9 mouse cellular contexts compared by ENCODE assay signal in the genomic region with DNA sequence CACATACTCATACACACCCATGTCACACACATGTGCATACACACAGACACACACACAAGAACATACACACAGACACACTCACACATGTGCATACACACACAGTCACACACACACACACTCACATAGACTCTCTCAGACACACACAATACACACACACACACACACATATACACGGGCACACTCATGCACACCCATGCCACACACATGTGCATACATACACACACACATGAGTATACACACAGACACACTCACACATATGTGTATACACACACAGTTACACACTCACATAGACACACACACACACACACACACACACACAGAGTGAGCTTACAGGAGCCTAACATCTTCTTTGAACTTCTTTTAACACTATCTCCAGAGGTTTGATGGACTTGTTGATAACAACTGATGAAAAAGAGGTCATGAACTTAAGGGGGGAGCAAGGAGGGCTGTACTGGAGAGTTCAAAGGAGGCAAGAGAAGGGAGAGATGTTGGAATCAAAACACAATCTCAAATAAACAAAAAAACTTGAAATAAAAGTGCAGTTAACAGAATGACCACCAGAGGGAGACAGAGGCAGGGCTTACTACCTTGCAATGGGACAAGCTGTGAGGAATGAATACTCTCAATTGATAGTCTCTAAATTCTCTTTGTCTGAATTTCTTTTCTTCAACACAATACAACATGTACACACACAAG. TPM values are rescaled to one million over a fixed set of nuclear protein-coding genes. Genes with fewer than 3 reads are reported as not detected.
A peak's percentile ranks its signal among the peaks of the same experiment; 100 is the strongest.
DNase-seq lines count a peak whose midpoint lies in the region; ATAC-seq lines count a peak whose summit lies in the region.
"Had no signal": no experiment of that assay in that cellular context is flagged by ENCODE, and none has a peak within 500 bp of the region (broad histone marks: within the 10 kb centered on the region; RNA-seq: fewer than 3 reads in every experiment).

No protein-coding gene starts in this region.

- no peak overlapping the region for H3K4me2 ChIP-seq in liver, embryonic 13.5 days

- H3K4me3 ChIP-seq in liver, embryonic 13.5 days (replicated peaks), result no peak overlapping the region

- peak; percentile 17 to 33 for DNase-seq in cerebellum, adult 18-20 months
- no peak for DNase-seq in cerebellum, adult 11-12 months
- peak; percentile 39 for DNase-seq in ovary, postnatal 14 days (ENCODE audit: low spot score)
- no peak for DNase-seq in ovary, adult 18-20 months (ENCODE audit: low spot score)
- no peak for DNase-seq in liver, embryonic 13.5 days
- DNase-seq in retina, postnatal 1 day, result peak; percentile 71
- DNase-seq in urinary bladder, postnatal 14 days (ENCODE audit: low spot score), result no peak

- ATAC-seq in erythroid progenitor cell, adult 5-6 weeks (replicated peaks; ENCODE audit: low FRiP score, poor library complexity, severe bottlenecking), result peak; percentile 47; the same call in 1 of the 2 replicates
- ATAC-seq in liver, embryonic 13.5 days (ENCODE audit: low read depth), result 0 out of 2 replicates have a peak, but pooled peaks have one; percentile 39

- no peak overlapping the region for H3K9ac ChIP-seq in liver, embryonic 13.5 days

- WGBS in liver, embryonic 13.5 days (ENCODE audit: insufficient replicate concordance), result 79% methylated on average over 1 of the region's 1 CpGs

- H3K27ac ChIP-seq in liver, embryonic 13.5 days, result no peak overlapping the region

- no peaks in the 10 kb centered on the region for H3K4me1 ChIP-seq in liver, embryonic 13.5 days (replicated peaks)

- H3K36me3 ChIP-seq in liver, embryonic 13.5 days, result no peaks in the 10 kb centered on the region

- H3K9me3 ChIP-seq in liver, embryonic 13.5 days (replicated peaks), result no peaks in the 10 kb centered on the region

- H3K27me3 ChIP-seq in liver, embryonic 13.5 days, result no peaks in the 10 kb centered on the region

RNA-seq across cellular contexts. Expression of a gene that starts 14.1 kb away (rescaled TPM):
- 1.4 TPM in 1 of 2 replicates, not detected in the other for total RNA-seq in erythroid progenitor cell, adult 5-6 weeks (2015; ENCODE audit: low replicate concordance)
- total RNA-seq in erythroid progenitor cell, adult 5-6 weeks (2017; ENCODE audit: low replicate concordance), result 0.13 TPM in 1 of 2 replicates, not detected in the other
- polyA plus RNA-seq in liver, embryonic 13.5 days (2015; fragmentation: Nextera tagmentation; extraction: Ambion mirVana), result 0.21 and 0.24 TPM in 2 replicates
- total RNA-seq: hematopoietic stem cell, adult 5-6 weeks had no signal

RNA-seq across cellular contexts. Expression of a gene that starts 14.8 kb away (rescaled TPM):
- total RNA-seq in erythroid progenitor cell, adult 5-6 weeks (2015; ENCODE audit: low replicate concordance), result 16.3 and 18.0 TPM in 2 replicates
- total RNA-seq in erythroid progenitor cell, adult 5-6 weeks (2017; ENCODE audit: low replicate concordance), result 8.3 and 38.5 TPM in 2 replicates
- 52.6 and 64.9 TPM in 2 replicates for polyA plus RNA-seq in liver, embryonic 13.5 days (2015; fragmentation: Nextera tagmentation; extraction: Ambion mirVana)

RNA-seq across cellular contexts. Expression of a gene that starts 46.4 kb away (rescaled TPM):
- 174 and 210 TPM in 2 replicates for total RNA-seq in erythroid progenitor cell, adult 5-6 weeks (2015; ENCODE audit: low replicate concordance)
- total RNA-seq in erythroid progenitor cell, adult 5-6 weeks (2017; ENCODE audit: low replicate concordance), result 142 and 143 TPM in 2 replicates
- 56.3 and 59.4 TPM in 2 replicates for polyA plus RNA-seq in liver, embryonic 13.5 days (2015; fragmentation: Nextera tagmentation; extraction: Ambion mirVana)

RNA-seq across cellular contexts. Expression of a gene that starts 53.2 kb away (rescaled TPM):
- 0.72 TPM in 1 of 2 replicates, not detected in the other for total RNA-seq in erythroid progenitor cell, adult 5-6 weeks (2015; ENCODE audit: low replicate concordance)
- not detected in 2 replicates for total RNA-seq in erythroid progenitor cell, adult 5-6 weeks (2017; ENCODE audit: low replicate concordance)
- polyA plus RNA-seq in liver, embryonic 13.5 days (2015; fragmentation: Nextera tagmentation; extraction: Ambion mirVana), result 0.06 and 0.10 TPM in 2 replicates

Comparison
In these comparisons a context has a peak if more than half of its experiments do, and no peak if none do; other contexts are left out.
1. DNase-seq: peak in cerebellum, adult 18-20 months (2 of 2), ovary, postnatal 14 days (single experiment) and retina, postnatal 1 day (single experiment); none in cerebellum, adult 11-12 months (single experiment), ovary, adult 18-20 months (single experiment), liver, embryonic 13.5 days (single experiment) and urinary bladder, postnatal 14 days (single experiment).